Mouse (Mus musculus) heart, embryonic 14.5 days (tissue): Measurements from ENCODE around the gene Nrtn. TPM values are rescaled to one million over a fixed set of nuclear protein-coding genes. Genes with fewer than 3 reads are reported as not detected.

Source experiments
- ATAC-seq: fragments of 200-750 bp; cut with Nextera tagmentation; 2 replicates; pipeline ENCODE4 v1.8.0; 2017; ENCODE audit warnings: low read depth, moderate TSS enrichment; ENCODE audit not compliant: insufficient number of reproducible peaks, insufficient read depth, low FRiP score
- H3K27ac ChIP-seq, 2 experiments: fragments of 200-500 bp in 1 of 2; fragments of 300-500 bp in 1 of 2; sonication (generic) in 1 of 2; replicated peaks in 1 of 2; 2 replicates each; pipeline ENCODE4 v1.5.1; 2012 to 2014; ENCODE audit warnings: low read depth in 2 of 2, low read length in 2 of 2, control low read depth in 1 of 2, mild to moderate bottlenecking in 1 of 2, mixed read lengths in 1 of 2; ENCODE audit not compliant: control insufficient read depth in 1 of 2, insufficient read depth in 1 of 2
- H3K27me3 ChIP-seq: fragments of 300-500 bp; sonication (generic); 2 replicates; pipeline ENCODE4 v1.6.1; 2014; ENCODE audit warnings: mild to moderate bottlenecking, low read length, control low read depth; ENCODE audit not compliant: control insufficient read depth, insufficient read depth
- H3K36me3 ChIP-seq: fragments of 300-500 bp; sonication (generic); 2 replicates; pipeline ENCODE4 v1.6.1; 2014; ENCODE audit warnings: mild to moderate bottlenecking, control low read depth, low read length, mixed read lengths; ENCODE audit not compliant: control insufficient read depth, insufficient read depth
- H3K4me1 ChIP-seq, 2 experiments: fragments of 200-500 bp in 1 of 2; fragments of 300-500 bp in 1 of 2; sonication (generic) in 1 of 2; 2 replicates each; pipeline ENCODE4 v1.6.1; 2012 to 2014; ENCODE audit warnings: low read length in 2 of 2, control low read depth in 1 of 2, mixed read lengths in 1 of 2; ENCODE audit not compliant: control insufficient read depth in 2 of 2, insufficient read depth in 2 of 2
- H3K4me2 ChIP-seq: fragments of 300-500 bp; sonication (generic); 2 replicates; pipeline ENCODE4 v1.6.1; 2014; ENCODE audit warnings: mild to moderate bottlenecking, low read length
- H3K4me3 ChIP-seq, 2 experiments: fragments of 200-500 bp in 1 of 2; fragments of 300-500 bp in 1 of 2; sonication (generic) in 1 of 2; 2 replicates each; pipeline ENCODE4 v1.5.1; 2012 to 2014; ENCODE audit warnings: low read length in 2 of 2, mild to moderate bottlenecking in 2 of 2, control low read depth in 1 of 2, low read depth in 1 of 2, moderate library complexity in 1 of 2; ENCODE audit not compliant: control insufficient read depth in 1 of 2, insufficient read depth in 1 of 2
- H3K9ac ChIP-seq: fragments of 300-500 bp; sonication (generic); 2 replicates; pipeline ENCODE4 v1.6.1; 2014; ENCODE audit warnings: mild to moderate bottlenecking, low read length
- H3K9me3 ChIP-seq: fragments of 300-500 bp; sonication (generic); 2 replicates; pipeline ENCODE4 v1.6.1; 2016; ENCODE audit warnings: low read length, control low read depth; ENCODE audit not compliant: control insufficient read depth
- WGBS: fragments of 180-500 bp; shearing (Covaris S2); extraction: QIAGEN DNeasy Blood & Tissue Kit; methylation state at CpG from one replicate; pipeline ENCODE4 v1.1.7; 2014; 5-methylcytosine and 5-hydroxymethylcytosine counted together
- polyA plus RNA-seq: library from polyadenylated mRNA; unstranded; fragments of >200 nt; fragmentation: Nextera tagmentation; extraction: Ambion mirVana; gene quantifications from 2 replicates; pipeline ENCODE4 v1.2.1, GENCODE M21; 2014

Nrtn gene
- 31.0 and 31.5 TPM in 2 replicates for polyA plus RNA-seq

DNA sequence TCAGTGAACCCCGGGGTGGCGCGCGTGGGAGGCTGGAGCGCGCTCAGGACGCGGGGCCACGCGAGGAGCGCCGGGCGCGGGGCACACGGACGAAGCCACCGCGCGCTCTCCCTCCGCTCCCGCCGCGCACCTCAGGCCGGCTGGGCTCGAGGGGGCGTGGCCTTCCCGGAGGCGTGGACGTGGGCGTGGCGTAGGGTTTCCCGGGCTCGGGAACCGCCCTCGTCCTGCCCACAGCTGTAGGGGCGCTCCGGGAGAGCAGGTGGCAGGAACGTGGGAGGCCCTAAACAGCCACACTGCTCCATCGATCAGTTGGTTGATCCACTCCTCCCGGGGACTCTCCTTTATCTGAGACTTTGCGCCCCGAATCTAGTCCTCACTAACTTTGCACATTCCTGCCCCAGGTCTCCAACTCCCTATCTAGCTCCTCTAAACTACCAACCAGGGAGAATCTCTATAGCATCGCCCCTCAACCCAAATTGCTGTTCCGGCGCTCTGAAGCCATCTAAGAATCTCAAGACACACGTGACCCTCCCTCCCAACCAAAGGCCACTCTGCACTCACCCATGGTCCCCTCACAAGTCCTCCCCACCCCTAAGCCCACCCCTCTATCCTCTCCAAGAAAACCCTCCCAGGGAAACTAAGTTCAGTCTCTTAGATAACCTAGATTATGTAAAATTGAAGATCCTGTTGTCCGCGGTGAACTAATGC lies at the start of gene Nrtn:
Gene Nrtn, minus strand, starts transcription at position 115 of the 708 bp plus-strand sequence.
- WGBS, result 2% methylated on average over 43 of the region's 48 CpGs
- no peak within 1 kb of the TSS for H3K27ac ChIP-seq

DNA sequence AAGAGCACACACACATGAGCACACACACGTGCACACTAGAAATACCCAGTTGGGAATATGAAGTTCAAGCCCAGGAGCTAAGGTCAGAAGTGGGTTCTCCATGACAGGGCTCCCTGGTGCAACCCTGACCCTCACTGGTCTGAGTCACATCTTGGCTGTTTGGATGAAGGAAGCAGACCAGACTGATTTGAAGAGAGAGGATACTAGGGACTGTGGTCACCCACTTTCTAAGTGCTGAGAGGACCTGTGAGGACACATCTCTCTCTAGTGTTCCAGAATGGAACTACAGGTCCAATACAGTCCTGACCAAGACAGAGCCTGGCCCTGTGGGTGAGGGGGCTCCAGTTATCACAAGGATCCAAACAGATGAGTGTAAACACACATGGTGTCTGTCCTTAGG lies 48.5 kb upstream of the Nrtn start:
- no peaks in the 10 kb centered on the region for H3K27me3 ChIP-seq
- ATAC-seq, result no peak
- H3K4me3 ChIP-seq, result no peak overlapping the region
- H3K4me1 ChIP-seq, result peaks cover 14 to 18% of the 10 kb centered on the region in 2 experiments
- no peak overlapping the region for H3K27ac ChIP-seq
- H3K9me3 ChIP-seq, result no peaks in the 10 kb centered on the region
- 75% methylated on average over 1 of the region's 1 CpGs for WGBS
- peaks cover 10% of the 10 kb centered on the region; the same call in 1 of the 2 replicates for H3K36me3 ChIP-seq
- H3K9ac ChIP-seq, result no peak overlapping the region
- no peak overlapping the region for H3K4me2 ChIP-seq

More for the DNA sequence above, at the start of gene Nrtn:
- Histone ChIP-seq H3K27me3 (peaks cover 59% of the 10 kb centered on the region), H3K4me2 (peak within 1 kb of the TSS; percentile 92), H3K4me1 (peaks cover 6 to 19% of the 10 kb centered on the region in 2 experiments; a peak in 3 of 4 replicates), H3K9me3 (no peaks in the 10 kb centered on the region), H3K4me3 (peak within 1 kb of the TSS; percentile 45 to 50), H3K9ac (peak within 1 kb of the TSS; percentile 70), H3K36me3 (no peaks in the 10 kb centered on the region)
- ATAC-seq, result peak; percentile 52

DNA sequence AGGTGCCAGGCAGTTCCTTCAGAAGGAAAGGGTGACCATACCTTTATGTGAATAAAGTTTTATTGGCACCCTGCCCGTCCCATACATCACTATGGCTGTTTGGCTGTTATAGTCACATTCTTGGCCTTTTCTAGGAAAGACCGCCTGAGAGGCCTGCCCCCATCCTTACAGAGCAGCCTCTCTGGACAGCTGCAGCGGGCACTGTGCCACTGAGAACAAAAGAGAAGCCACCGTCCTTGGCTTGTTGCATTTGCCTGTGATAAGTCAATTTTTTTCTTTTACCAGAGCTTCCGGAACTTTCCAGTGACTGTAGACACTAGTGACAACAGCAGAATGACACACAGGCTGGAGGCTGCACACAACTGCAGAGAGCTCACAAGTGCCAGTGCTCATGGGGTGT lies 47.6 kb upstream of the Nrtn start:
- Histone ChIP-seq H3K36me3 (peaks cover 10% of the 10 kb centered on the region; the same call in 1 of the 2 replicates), H3K27me3 (no peaks in the 10 kb centered on the region), H3K27ac (no peak overlapping the region), H3K4me2 (no peak overlapping the region), H3K4me1 (peaks cover 6 to 10% of the 10 kb centered on the region in 2 experiments), H3K4me3 (no peak overlapping the region), H3K9me3 (no peaks in the 10 kb centered on the region), H3K9ac (0 out of 2 replicates have a peak overlapping the region, but pooled peaks have one; percentile 8)
- 75% methylated on average over 5 of the region's 5 CpGs for WGBS
- ATAC-seq, result no peak

DNA sequence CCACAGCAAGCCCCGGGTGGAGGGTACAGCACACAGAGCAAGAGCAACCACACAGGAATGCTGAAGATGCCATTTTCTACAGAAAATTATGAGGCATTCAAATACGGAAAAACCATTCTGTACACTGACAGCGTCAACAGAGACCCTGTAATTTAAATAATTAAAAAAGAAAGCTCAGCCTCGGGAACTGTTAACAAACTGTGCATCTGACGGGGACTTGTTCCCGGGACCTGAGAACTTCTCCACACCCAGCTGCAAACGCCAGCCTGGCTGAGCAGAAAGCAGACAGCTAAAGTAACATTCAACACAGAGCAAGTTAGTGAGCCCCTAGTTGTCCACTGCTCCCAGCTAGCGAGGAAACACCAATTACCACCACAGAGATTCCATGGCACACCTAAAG lies 44.7 kb upstream of the Nrtn start:
- no peak overlapping the region for H3K27ac ChIP-seq
- H3K9ac ChIP-seq, result no peak overlapping the region
- no peaks in the 10 kb centered on the region for H3K9me3 ChIP-seq
- H3K36me3 ChIP-seq, result peaks cover 10% of the 10 kb centered on the region; the same call in 1 of the 2 replicates
- WGBS, result 76% methylated on average over 8 of the region's 8 CpGs
- H3K27me3 ChIP-seq, result no peaks in the 10 kb centered on the region
- no peak for ATAC-seq
- H3K4me3 ChIP-seq, result no peak overlapping the region
- H3K4me1 ChIP-seq, result no peaks in the 10 kb centered on the region
- H3K4me2 ChIP-seq, result no peak overlapping the region

DNA sequence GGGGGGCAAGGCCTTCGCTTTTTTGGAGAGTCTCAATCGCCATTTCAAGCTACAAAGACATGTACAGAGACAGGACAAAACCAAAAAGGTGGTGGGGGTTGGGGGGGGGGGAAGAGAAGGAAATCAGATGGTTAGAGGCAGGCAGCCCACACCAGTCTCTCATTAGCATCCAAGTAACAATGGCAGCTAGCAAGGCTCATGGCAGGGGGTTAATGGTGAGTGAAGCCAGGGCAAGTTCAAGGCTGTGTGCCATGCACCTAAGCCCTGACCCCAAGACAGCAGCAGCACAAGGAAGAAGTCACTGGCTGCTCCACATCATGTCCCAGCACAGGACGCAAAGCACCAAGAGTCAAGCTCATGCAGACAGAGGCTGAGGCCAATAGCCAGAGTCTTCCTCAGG lies 41.9 kb upstream of the Nrtn start:
- Histone ChIP-seq H3K27me3 (no peaks in the 10 kb centered on the region), H3K4me1 (no peaks in the 10 kb centered on the region), H3K9ac (no peak overlapping the region), H3K4me2 (no peak overlapping the region), H3K36me3 (peaks cover 10% of the 10 kb centered on the region; the same call in 1 of the 2 replicates), H3K9me3 (no peaks in the 10 kb centered on the region), H3K4me3 (no peak overlapping the region), H3K27ac (no peak overlapping the region)
- ATAC-seq, result no peak
- WGBS, result 65% methylated on average over 3 of the region's 3 CpGs

DNA sequence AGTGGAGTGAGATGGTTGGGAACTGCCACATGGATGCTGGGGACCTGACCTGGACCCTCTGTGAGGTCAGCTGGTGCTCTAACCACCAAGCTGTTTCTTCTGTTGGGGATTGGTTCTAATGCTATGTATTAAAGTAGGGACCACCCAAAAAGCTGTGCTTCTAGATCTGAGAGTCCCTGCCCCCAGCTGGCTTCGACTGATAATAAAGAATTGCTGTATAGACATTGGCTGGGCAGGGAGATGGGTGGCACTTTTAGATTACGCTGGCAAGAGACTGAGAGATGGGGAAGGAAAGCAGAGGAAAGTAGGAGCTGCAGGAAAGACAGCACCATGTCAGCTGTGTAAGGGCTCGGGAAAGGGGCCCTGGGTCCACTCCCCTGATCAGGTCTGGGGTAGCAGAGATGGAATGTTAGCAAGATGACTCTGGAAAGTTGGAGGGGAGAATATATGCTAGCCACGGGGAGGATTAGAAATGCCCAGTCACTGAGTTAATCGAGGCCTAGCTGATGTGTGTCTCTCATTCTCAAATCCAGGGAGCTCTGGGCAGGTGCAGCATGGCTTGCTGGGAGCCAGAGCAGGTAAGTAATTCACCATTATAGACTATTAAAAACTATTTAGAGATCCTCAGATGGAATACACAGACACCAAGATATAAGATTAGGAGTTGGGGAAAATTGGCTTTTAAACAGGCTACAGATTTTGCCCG lies 36.4 kb upstream of the Nrtn start:
- Histone ChIP-seq H3K4me3 (no peak overlapping the region), H3K36me3 (no peaks in the 10 kb centered on the region), H3K27me3 (no peaks in the 10 kb centered on the region), H3K9ac (no peak overlapping the region), H3K4me2 (no peak overlapping the region), H3K4me1 (peaks cover 0 to 8% of the 10 kb centered on the region in 2 experiments; a peak in 1 of 4 replicates), H3K9me3 (no peaks in the 10 kb centered on the region), H3K27ac (no peak overlapping the region)
- no peak for ATAC-seq
- 72% methylated on average over 6 of the region's 6 CpGs for WGBS

DNA sequence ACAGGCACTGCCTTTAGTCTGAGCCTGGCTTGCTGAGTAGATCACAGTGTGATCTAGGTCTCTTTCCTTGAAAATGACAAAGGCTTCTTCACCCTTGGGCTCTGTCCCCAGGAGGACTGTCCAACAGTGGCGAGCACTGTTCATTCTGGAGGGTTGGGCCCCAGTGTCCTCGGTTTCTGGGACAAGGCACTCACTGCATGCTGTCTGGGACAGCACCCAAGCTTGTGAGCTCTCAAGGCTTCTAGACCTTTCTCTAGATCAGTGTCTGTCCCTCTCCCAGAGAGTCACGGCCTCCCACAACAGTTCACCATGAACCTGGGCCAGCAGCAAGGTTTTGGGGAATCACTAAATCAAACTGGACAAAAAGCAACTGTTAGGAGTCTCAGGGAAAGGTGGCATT lies 35.3 kb upstream of the Nrtn start:
- H3K4me1 ChIP-seq, result peaks cover 0 to 12% of the 10 kb centered on the region in 2 experiments; a peak in 1 of 4 replicates
- no peak overlapping the region for H3K4me3 ChIP-seq
- WGBS, result 83% methylated on average over 3 of the region's 3 CpGs
- ATAC-seq, result no peak
- no peak overlapping the region for H3K4me2 ChIP-seq
- no peaks in the 10 kb centered on the region for H3K36me3 ChIP-seq
- H3K27me3 ChIP-seq, result no peaks in the 10 kb centered on the region
- H3K9ac ChIP-seq, result no peak overlapping the region
- H3K9me3 ChIP-seq, result no peaks in the 10 kb centered on the region
- no peak overlapping the region for H3K27ac ChIP-seq
